Mouse (Mus musculus): Measurements from ENCODE around the gene Scfd2.

The Scfd2 gene

GRCm38 (mm10) chr5:74267196-74267595, 264.4 kb downstream of the Scfd2 start:
- DNase-seq: no peak

- no peak for DNase-seq
Observed at GRCm38 (mm10) chr5:74266476-74266819, 265.1 kb downstream of the Scfd2 start.

- no peak for DNase-seq
Observed at GRCm38 (mm10) chr5:74265601-74266475, 265.7 kb downstream of the Scfd2 start.

- DNase-seq: no peak
Observed at GRCm38 (mm10) chr5:74265151-74265550, 266.4 kb downstream of the Scfd2 start.

- no peak for DNase-seq
Observed at GRCm38 (mm10) chr5:74264541-74264940, 267.0 kb downstream of the Scfd2 start.

GRCm38 (mm10) chr5:74261016-74261415, 270.5 kb downstream of the Scfd2 start:
- DNase-seq: no peak

GRCm38 (mm10) chr5:74260378-74260809, 271.2 kb downstream of the Scfd2 start:
- DNase-seq: no peak

GRCm38 (mm10) chr5:74256705-74257104, 274.9 kb downstream of the Scfd2 start:
- DNase-seq: no peak

GRCm38 (mm10) chr5:74254996-74255395, 276.6 kb downstream of the Scfd2 start:
- no peak for DNase-seq

GRCm38 (mm10) chr5:74253724-74254328, 277.7 kb downstream of the Scfd2 start:
- DNase-seq: no peak

- DNase-seq: no peak
Observed at GRCm38 (mm10) chr5:74252672-74253286, 278.8 kb downstream of the Scfd2 start.

GRCm38 (mm10) chr5:74250947-74251346, 280.6 kb downstream of the Scfd2 start:
- DNase-seq: no peak

GRCm38 (mm10) chr5:74250308-74250707, 281.3 kb downstream of the Scfd2 start:
- no peak for DNase-seq

- DNase-seq: no peak
Observed at GRCm38 (mm10) chr5:74249794-74250193, 281.8 kb downstream of the Scfd2 start.

- DNase-seq: no peak
Observed at GRCm38 (mm10) chr5:74246971-74247370, 284.6 kb downstream of the Scfd2 start.

GRCm38 (mm10) chr5:74246453-74246852, 285.1 kb downstream of the Scfd2 start:
- no peak for DNase-seq

GRCm38 (mm10) chr5:74245641-74246145, 285.9 kb downstream of the Scfd2 start:
- no peak for DNase-seq

- DNase-seq: no peak
Observed at GRCm38 (mm10) chr5:74244406-74245019, 287.0 kb downstream of the Scfd2 start.

GRCm38 (mm10) chr5:74242654-74243053, 288.9 kb downstream of the Scfd2 start:
- no peak for DNase-seq

- DNase-seq: no peak
Observed at GRCm38 (mm10) chr5:74240926-74241680, 290.5 kb downstream of the Scfd2 start.

GRCm38 (mm10) chr5:74240298-74240697, 291.3 kb downstream of the Scfd2 start:
- no peak for DNase-seq

- no peak for DNase-seq
Observed at GRCm38 (mm10) chr5:74239369-74239768, 292.2 kb downstream of the Scfd2 start.
